9 mouse cellular contexts compared by ENCODE assay signal in the genomic region with DNA sequence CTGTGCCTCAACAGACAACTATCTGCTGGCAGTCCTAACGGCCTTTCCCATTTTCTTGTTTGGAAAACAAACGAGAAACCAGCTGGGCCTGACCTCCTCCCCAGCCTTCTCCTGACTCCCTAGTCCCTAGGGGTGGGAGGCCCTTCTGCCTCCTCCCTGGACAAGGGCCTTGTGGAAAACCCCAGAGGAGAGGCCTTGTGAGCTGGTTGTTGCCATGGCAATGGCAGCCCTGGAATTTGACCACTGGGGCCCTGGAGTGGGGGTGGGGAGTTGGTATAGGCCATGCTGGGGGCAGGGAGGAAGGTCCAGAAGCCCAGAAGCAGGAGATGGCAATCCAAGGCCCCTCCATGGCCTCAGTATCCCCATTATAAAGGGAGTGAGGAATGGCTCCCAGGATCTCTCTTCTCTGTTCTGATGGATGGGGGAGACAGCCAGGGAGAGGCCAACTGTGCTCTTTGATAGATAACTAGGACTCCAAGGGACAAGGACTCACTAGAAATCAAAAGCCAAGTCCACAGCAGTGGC. TPM values are rescaled to one million over a fixed set of nuclear protein-coding genes. Genes with fewer than 3 reads are reported as not detected.
DNase-seq lines count a peak whose midpoint lies in the region; ATAC-seq lines count a peak whose summit lies in the region.
"Had no signal": no experiment of that assay in that cellular context is flagged by ENCODE, and none has a peak within 500 bp of the region (broad histone marks: within the 10 kb centered on the region; RNA-seq: fewer than 3 reads in every experiment).

No protein-coding gene starts in this region.

- H3K27ac ChIP-seq in neural tube, embryonic 15.5 days (replicated peaks): no peak overlapping the region; the same call in 1 of the 2 replicates
- H3K27ac ChIP-seq in heart, embryonic 13.5 days (replicated peaks): peak overlapping the region; percentile 79
- no peak overlapping the region for H3K27ac ChIP-seq in neural tube, embryonic 12.5 days

- no peaks in the 10 kb centered on the region for H3K36me3 ChIP-seq in neural tube, embryonic 15.5 days
- peaks cover 16% of the 10 kb centered on the region for H3K36me3 ChIP-seq in heart, embryonic 13.5 days
- H3K36me3 ChIP-seq in neural tube, embryonic 12.5 days: no peaks in the 10 kb centered on the region

- no peak overlapping the region for H3K4me3 ChIP-seq in neural tube, embryonic 15.5 days (replicated peaks)
- H3K4me3 ChIP-seq in heart, embryonic 13.5 days: no peak overlapping the region
- no peak overlapping the region for H3K4me3 ChIP-seq in neural tube, embryonic 12.5 days

- no peak overlapping the region for H3K4me2 ChIP-seq in neural tube, embryonic 15.5 days
- peak overlapping the region; percentile 42 for H3K4me2 ChIP-seq in heart, embryonic 13.5 days
- peak overlapping the region; percentile 22; the same call in 1 of the 2 replicates for H3K4me2 ChIP-seq in neural tube, embryonic 12.5 days (replicated peaks)

- peaks cover 41% of the 10 kb centered on the region for H3K4me1 ChIP-seq in neural tube, embryonic 15.5 days
- peaks cover 96% of the 10 kb centered on the region for H3K4me1 ChIP-seq in heart, embryonic 13.5 days
- peaks cover 27% of the 10 kb centered on the region for H3K4me1 ChIP-seq in neural tube, embryonic 12.5 days

- DNase-seq in neural tube, embryonic 10.5 days (ENCODE audit: extremely low spot score, low spot score): peak; percentile 77
- peak; percentile 80 to 92 for DNase-seq in kidney, postnatal 25 days
- no peak for DNase-seq in layer of hippocampus, adult 8-10 months (ENCODE audit: low spot score in 2 of 2)
- no peak for DNase-seq in frontal cortex, postnatal 10 days (ENCODE audit: low spot score in 2 of 2)
- DNase-seq in left cerebral cortex, adult 8-10 months (ENCODE audit: low spot score in 2 of 2): no peak

- no peak overlapping the region for H3K9ac ChIP-seq in neural tube, embryonic 15.5 days (replicated peaks)
- peak overlapping the region; percentile 4 for H3K9ac ChIP-seq in heart, embryonic 13.5 days
- 0 out of 2 replicates have a peak overlapping the region, but pooled peaks have one; percentile 27 for H3K9ac ChIP-seq in neural tube, embryonic 12.5 days

- no peak for ATAC-seq in neural tube, embryonic 15.5 days (ENCODE audit: low FRiP score)
- ATAC-seq in heart, embryonic 13.5 days (ENCODE audit: extremely low read depth, insufficient number of reproducible peaks, low FRiP score, low TSS enrichment): no peak; the same call in 1 of the 2 replicates
- ATAC-seq in neural tube, embryonic 12.5 days (ENCODE audit: low FRiP score, low read depth): no peak
- ATAC-seq: Patski had no signal

- no peaks in the 10 kb centered on the region for H3K9me3 ChIP-seq in neural tube, embryonic 15.5 days (replicated peaks)
- no peaks in the 10 kb centered on the region for H3K9me3 ChIP-seq in heart, embryonic 13.5 days
- H3K9me3 ChIP-seq in neural tube, embryonic 12.5 days: no peaks in the 10 kb centered on the region

- WGBS in neural tube, embryonic 15.5 days: 9% methylated on average over 2 of the region's 2 CpGs
- 12% methylated on average over 2 of the region's 2 CpGs for WGBS in heart, embryonic 13.5 days
- WGBS in neural tube, embryonic 12.5 days: 4% methylated on average over 2 of the region's 2 CpGs

- H3K27me3 ChIP-seq in neural tube, embryonic 15.5 days (replicated peaks): no peaks in the 10 kb centered on the region
- H3K27me3 ChIP-seq in heart, embryonic 13.5 days (replicated peaks): no peaks in the 10 kb centered on the region
- H3K27me3 ChIP-seq in neural tube, embryonic 12.5 days (replicated peaks): no peaks in the 10 kb centered on the region
- H3K27me3 ChIP-seq: Patski had no signal

RNA-seq across cellular contexts. Expression of a gene that starts 20.6 kb away (rescaled TPM):
- 12.2 and 12.9 TPM in 2 replicates for polyA plus RNA-seq in neural tube, embryonic 15.5 days (2015; fragmentation: Nextera tagmentation; extraction: Ambion mirVana)
- polyA plus RNA-seq in heart, embryonic 13.5 days (2015; fragmentation: Nextera tagmentation; extraction: Ambion mirVana): 5.2 and 5.7 TPM in 2 replicates
- 7.1 and 7.9 TPM in 2 replicates for polyA plus RNA-seq in neural tube, embryonic 12.5 days (2016; fragmentation: Nextera tagmentation; extraction: Ambion mirVana)
- 100 to 1,000 TPM; 149 to 173 (median 162) TPM for total RNA-seq in layer of hippocampus, adult 8-10 months (2022)
- 100 to 1,000 TPM; 138 to 145 (median 141) TPM for total RNA-seq in left cerebral cortex, adult 8-10 months (2022)

RNA-seq across cellular contexts. Expression of a gene that starts 48.1 kb away (rescaled TPM):
- polyA plus RNA-seq in neural tube, embryonic 15.5 days (2015; fragmentation: Nextera tagmentation; extraction: Ambion mirVana): 5.9 and 6.3 TPM in 2 replicates
- polyA plus RNA-seq in heart, embryonic 13.5 days (2015; fragmentation: Nextera tagmentation; extraction: Ambion mirVana): 2.9 and 3.7 TPM in 2 replicates
- polyA plus RNA-seq in neural tube, embryonic 12.5 days (2016; fragmentation: Nextera tagmentation; extraction: Ambion mirVana): 3.7 and 3.9 TPM in 2 replicates
- total RNA-seq in layer of hippocampus, adult 8-10 months (2022): 10 to 100 TPM; 11.6 to 14.1 (median 12.8) TPM
- total RNA-seq in left cerebral cortex, adult 8-10 months (2022): 10 to 100 TPM; 16.7 to 18.9 (median 17.8) TPM

Comparison
In these comparisons a context has a peak if more than half of its experiments do, and no peak if none do; other contexts are left out.
1. DNase-seq: peak in neural tube, embryonic 10.5 days (single experiment) and kidney, postnatal 25 days (2 of 2); none in layer of hippocampus, adult 8-10 months (0 of 2), frontal cortex, postnatal 10 days (0 of 2) and left cerebral cortex, adult 8-10 months (0 of 2).